Mouse (Mus musculus) yolk sac, embryonic 10.5 days (tissue): ENCODE data around the gene Iqgap3.

Experiments used
- DNase-seq: peaks from one replicate; pipeline ENCODE4 v3.0.0-alpha.2; 2017; ENCODE audit warnings: low spot score

The Iqgap3 gene

GRCm38 (mm10) chr3:88150061-88150998, 68.6 kb downstream of the Iqgap3 start:
- DNase-seq, result no peak

DNA sequence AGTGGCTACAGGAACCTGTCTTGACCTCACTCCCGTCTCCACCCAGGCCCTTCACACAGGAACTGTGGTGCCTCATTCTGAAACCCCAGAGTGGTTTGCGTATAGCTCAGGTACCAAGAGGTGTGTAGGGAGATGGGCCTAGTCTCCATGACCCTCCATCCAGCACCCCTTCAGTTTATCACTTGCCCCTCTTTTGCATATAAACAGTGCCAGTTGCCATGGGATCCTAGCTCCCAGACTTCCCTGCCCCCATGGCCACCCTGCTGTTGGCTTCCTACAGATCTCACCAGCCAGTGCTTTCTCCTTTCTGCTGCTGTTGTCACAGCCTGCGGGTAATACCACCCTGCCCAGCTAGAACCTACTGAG, 69.2 kb downstream of the Iqgap3 start:
- no peak for DNase-seq

DNA sequence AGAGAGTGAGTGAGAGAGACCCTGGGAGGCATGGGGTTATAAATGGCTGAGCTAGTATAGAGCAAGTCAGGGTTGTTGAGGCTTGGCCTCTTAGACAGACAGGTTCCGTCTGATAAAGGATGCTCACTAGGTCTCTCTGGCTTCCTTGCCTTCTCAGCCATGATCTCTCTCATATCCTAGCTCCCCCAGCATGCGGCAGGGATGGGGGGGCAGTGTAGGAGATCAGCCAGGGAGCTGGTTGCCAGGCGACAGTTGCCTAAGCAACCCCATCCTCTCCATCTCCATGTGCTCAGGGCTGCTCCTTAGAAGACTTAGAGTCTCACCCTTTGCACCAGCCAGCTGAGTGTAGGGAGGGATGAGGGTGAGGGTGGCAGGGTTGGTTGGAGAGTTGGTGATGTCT, 70.3 kb downstream of the Iqgap3 start:
- no peak for DNase-seq

GRCm38 (mm10) chr3:88153290-88154011, 71.7 kb downstream of the Iqgap3 start:
- no peak for DNase-seq

DNA sequence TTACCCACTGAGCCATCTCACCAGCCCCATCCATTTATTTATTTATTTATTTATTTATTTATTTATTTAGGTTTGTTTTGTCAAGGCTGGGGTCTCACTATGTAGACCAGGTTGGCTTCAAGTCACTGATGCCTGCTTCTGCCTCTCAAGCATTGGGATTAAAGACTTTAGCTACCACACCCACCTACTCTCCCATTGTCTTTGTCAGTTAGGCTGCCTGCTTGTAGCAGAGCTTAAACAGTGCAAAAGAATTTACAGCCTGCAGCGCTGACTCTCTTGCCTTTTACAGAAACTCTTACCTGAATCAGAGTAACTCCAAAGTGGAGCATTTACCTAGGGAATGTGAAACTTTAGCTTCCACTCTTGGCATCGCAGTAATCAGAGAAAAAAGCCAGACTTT, 72.5 kb downstream of the Iqgap3 start:
- no peak for DNase-seq

DNA sequence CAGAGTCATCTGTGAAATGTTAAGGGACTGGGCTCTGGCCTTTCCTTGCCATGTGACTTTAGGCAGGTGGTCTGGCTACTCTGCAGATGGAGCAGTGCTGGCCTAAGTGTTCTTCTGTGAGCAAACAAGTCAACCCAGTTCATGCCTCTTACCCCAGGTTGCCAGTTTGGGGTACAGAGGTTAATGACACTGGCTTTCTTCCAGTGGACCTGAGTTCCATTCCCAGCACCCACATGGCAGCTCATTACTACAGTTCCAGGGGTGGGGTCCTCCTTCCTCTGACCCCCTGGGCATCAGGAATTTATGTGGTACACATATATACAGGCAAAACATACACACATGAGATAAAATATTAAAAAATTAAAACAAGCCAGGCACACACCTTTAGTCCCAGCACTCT, 75.0 kb downstream of the Iqgap3 start:
- DNase-seq, result no peak

DNA sequence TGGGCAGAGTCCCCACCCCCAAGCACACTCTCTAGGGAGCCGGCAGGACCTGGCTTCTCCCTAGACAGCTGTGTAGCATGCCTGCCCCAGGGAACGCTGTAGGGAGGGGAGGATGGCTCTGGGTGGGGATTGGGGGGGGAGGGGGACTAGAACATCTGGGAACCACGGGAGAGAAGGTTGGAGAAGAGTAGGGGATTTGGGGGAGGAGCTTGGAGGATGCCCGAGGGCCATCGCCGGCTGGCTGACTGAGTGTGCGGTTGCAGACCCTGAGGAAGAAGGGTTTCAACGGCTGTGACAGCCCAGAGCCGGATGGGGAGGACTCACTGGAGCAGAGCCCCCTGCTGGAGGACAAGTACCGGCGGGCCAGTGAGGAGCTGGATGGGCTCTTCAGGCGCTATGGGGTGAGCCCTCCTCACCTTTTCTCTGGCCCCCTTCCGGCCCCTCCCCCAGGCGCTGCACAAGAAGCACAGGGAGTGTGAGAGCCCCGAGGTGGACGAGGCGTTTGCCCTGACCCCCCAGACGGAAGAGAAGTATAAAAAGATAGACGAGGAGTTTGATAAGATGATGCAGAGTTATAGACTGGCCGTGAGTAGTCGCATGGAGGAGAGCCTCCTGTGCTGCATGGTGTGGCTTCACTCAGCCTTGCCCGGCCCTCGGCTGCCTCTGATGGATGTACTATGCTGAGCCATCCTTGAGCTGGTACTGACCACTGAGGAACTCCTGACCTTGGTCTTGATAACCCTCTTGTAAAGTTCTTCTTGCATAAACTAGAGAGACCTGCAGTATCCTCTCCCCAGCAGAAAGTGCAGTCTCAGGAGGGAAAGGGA, 76.2 kb downstream of the Iqgap3 start:
- DNase-seq, result no peak

DNA sequence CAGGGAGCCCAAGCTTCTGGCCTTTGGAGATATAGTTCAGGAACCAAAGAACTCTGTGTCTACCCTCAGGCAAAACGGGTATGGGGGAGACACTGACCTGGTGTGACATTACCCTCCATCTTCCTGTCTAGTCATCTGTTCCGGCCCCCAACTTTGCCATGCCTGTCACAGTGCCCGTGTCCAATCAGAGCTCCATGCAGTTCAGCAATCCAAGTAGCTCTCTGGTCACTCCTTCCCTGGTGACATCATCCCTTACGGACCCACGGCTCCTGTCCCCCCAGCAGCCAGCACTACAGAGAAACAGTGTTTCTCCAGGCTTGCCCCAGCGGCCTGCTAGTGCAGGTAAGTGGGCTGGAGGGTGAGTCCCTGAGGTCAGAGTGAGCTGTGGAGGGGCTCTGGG, 77.2 kb downstream of the Iqgap3 start:
- DNase-seq, result no peak

GRCm38 (mm10) chr3:88160856-88161255, 79.1 kb downstream of the Iqgap3 start:
- no peak for DNase-seq

DNA sequence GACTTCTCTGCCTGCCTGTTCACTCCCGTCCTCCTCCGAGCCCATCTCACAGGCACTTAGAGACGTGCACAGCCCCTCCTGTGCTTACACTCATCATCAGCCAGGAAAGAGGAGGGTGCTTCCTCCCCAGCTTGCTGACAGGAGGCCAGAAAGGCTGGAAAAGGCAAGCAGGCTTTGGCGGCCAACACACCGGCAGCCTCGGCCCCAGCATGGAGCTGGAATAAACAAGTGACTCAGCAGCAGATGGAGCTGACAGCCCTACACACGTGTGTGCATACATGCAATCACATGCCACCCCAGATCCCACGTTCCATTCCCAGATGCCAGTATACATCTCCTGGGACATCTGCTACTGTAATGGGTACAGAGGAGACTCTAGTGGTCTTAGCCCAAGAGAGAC, 80.5 kb downstream of the Iqgap3 start:
- DNase-seq, result no peak

GRCm38 (mm10) chr3:88162811-88163210, 81.0 kb downstream of the Iqgap3 start:
- no peak for DNase-seq

DNA sequence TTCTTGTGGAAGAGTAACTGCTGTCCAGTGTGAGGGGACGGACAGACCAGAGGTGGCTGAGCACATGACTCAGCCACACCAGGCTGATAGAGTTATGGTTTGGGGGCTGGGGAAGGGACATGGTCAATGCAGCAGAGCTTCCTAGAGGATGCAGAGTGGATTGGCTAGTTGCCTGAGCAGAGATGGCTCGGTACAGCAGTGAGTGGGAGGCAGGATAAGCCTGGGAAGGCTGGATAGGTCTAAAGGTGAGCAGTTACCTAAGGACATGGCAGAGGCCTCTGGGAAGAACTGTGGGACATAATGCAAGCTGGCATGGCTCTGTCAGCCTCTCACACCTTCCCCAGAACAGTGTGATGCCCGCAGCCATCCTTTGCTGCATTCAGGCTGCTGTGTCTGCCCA, 82.1 kb downstream of the Iqgap3 start:
- DNase-seq, result no peak

- no peak for DNase-seq
These were observed 82.5 kb downstream of the Iqgap3 start for GRCm38 (mm10) chr3:88164263-88164662.

- DNase-seq, result no peak
These were observed 84.3 kb downstream of the Iqgap3 start for GRCm38 (mm10) chr3:88166056-88166455.

DNA sequence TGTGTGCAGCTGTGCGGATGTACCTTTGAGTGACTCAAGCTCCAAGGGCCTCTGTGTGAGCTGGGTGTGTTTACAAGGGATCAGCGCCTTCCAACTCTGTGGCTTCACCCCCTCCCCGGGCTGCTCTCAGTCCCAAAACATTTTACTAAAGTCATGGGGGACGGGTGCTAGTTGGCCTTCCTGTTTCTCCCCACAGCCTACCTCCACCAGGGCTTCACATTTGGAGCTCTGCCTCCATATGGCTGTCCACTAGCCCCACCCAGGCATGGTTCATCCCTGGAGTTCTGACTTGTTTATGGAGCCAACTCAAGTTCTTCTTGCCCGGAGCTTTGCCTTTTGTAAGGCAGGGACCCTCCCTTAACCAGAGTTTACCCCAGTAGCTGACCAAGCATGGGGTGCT, 88.6 kb downstream of the Iqgap3 start:
- DNase-seq, result no peak
